Mouse (Mus musculus): ENCODE results near the gene Tsn.
A peak's percentile ranks its signal among the peaks of the same experiment; 100 is the strongest.

- TF ChIP-seq POLR2A (IDR thresholded peaks at IDR 0.05; ENCODE audit: low read depth, low read length) (peak; percentile 33; the same call in 1 of the 2 replicates), CTCF (IDR thresholded peaks at IDR 0.05; ENCODE audit: extremely low read depth, insufficient read depth, insufficient read length, insufficient replicate concordance) (peak; percentile 74; the same call in 1 of the 2 replicates)
These were observed 10.2 kb upstream of the Tsn start, which contains the start of gene Nifk for GRCm38 (mm10) chr1:118321661-118322201.
